8 mouse cellular contexts compared by ENCODE assay signal in the genomic region with DNA sequence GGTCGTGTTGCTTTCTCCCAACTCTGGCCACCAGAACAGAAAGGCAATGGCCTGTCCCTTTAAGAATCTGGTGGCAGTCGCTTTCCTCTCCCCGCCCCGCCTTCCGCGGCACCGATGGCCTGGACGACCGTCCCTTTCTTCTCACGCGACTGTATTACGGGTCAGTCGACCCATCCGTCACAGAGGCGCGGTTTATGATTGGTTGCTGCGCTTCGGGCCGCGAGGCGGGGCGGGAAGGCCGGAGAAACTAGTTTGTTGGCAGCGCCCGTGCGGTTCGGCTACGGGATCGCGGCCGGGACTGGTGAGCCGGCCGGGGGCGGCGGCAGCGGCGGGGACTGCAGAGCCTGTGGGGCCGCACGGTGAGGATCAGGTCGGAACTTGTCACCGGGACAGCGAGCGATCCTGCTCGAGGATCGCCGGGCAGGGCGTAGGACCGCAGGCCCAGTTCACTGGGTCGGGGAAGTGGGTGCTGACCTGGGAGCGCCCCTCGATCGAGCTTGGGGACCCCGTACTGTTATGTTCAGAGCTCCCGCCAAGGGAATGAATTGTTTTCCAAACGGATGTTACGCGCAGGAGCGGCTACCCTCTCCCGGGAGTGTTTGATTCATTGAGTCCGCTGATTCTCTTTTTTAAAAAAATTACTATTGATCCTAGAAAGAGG. TPM values are rescaled to one million over a fixed set of nuclear protein-coding genes. Genes with fewer than 3 reads are reported as not detected.
A peak's percentile ranks its signal among the peaks of the same experiment; 100 is the strongest.
DNase-seq lines count a peak whose midpoint lies in the region; ATAC-seq lines count a peak whose summit lies in the region.

A gene (plus strand): TSS at position 196 of the 661 bp plus-strand sequence.

- peak within 1 kb of the TSS; percentile 83 for H3K27ac ChIP-seq in hindbrain, embryonic 15.5 days (replicated peaks)

- peak within 1 kb of the TSS; percentile 97 for H3K4me3 ChIP-seq in hindbrain, embryonic 15.5 days

- peak within 1 kb of the TSS; percentile 94 for H3K4me2 ChIP-seq in hindbrain, embryonic 15.5 days

- no peaks in the 10 kb centered on the region for H3K9me3 ChIP-seq in hindbrain, embryonic 15.5 days

- no peaks in the 10 kb centered on the region for H3K27me3 ChIP-seq in hindbrain, embryonic 15.5 days

- H3K36me3 ChIP-seq in hindbrain, embryonic 15.5 days = no peaks in the 10 kb centered on the region

- DNase-seq in T-cell, adult 2 months (ENCODE audit: low spot score) = peak; percentile 88
- DNase-seq in cerebellum, postnatal 36 days = peak; percentile 97
- peak; percentile 95 to 96 for DNase-seq in frontal cortex, postnatal 36 days (ENCODE audit: low spot score in 2 of 2)
- peak; percentile 91 for DNase-seq in left cerebral cortex, adult 11 months (ENCODE audit: low spot score)
- DNase-seq in lung, postnatal 4 days = peak; percentile 98 to 99
- DNase-seq in retina, postnatal 7 days (ENCODE audit: low read depth, low spot score) = peak; percentile 94
- DNase-seq in urinary bladder, adult 2 months (ENCODE audit: low spot score) = peak; percentile 96

- H3K9ac ChIP-seq in hindbrain, embryonic 15.5 days = peak within 1 kb of the TSS; percentile 83

- ATAC-seq in hindbrain, embryonic 15.5 days (ENCODE audit: low FRiP score, low read depth) = peak; percentile 93

- H3K4me1 ChIP-seq in hindbrain, embryonic 15.5 days (replicated peaks) = peaks cover 46% of the 10 kb centered on the region

- under 1% methylated on average over 60 of the region's 60 CpGs for whole genome bisulfite sequencing in hindbrain, embryonic 15.5 days

RNA-seq across cellular contexts. Expression of the gene that starts here (rescaled TPM):
- polyA plus RNA-seq in hindbrain, embryonic 15.5 days (2015; fragmentation: Nextera tagmentation; extraction: Ambion mirVana) = 26.9 and 32.6 TPM in 2 replicates
- 13.0 and 14.9 TPM in 2 replicates for polyA plus RNA-seq in urinary bladder, adult 2 months (2012; rRNA removed)

Comparison
In these comparisons a context has a peak if more than half of its experiments do, and no peak if none do; other contexts are left out.
1. Peak in every context shown above with its lines: DNase-seq, ATAC-seq, H3K4me3 ChIP-seq and H3K27ac ChIP-seq.